Mouse (Mus musculus) urinary bladder, postnatal 10 days (tissue): ENCODE data around the gene Aipl1.
"Not testable (repeated sequence)": the region's sequence is repeated elsewhere in the genome, so short reads cannot be mapped to it uniquely, and the experiment has no call there.

Source experiments
- DNase-seq: peaks from one replicate; pipeline ENCODE4 v3.0.0; 2022; ENCODE audit warnings: low spot score

The Aipl1 gene

GRCm38 (mm10) chr11:72016518-72017252 lies 20.6 kb downstream of the Aipl1 start:
- no peak for DNase-seq

- no peak for DNase-seq
Measured at GRCm38 (mm10) chr11:72014674-72015073, 22.6 kb downstream of the Aipl1 start.

DNA sequence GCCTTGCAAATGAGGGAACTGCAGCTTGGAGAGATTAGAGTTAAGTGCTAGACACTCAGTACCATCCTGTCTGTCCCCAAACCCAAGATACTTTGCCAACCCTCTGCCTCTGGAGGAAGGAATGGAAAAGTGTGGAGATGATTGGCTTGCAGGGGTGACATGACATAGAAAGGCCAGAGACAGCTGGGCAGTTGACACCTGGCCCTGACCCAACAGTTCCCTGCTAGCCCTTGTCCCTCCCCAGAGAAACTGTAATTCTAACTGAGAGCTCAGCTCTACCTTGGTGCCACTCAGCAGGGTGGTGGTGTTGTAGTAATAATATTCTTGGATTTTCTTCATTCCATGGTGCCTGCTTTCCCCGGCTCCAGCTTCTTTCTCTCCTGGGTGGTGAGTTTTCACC lies 25.4 kb downstream of the Aipl1 start:
- DNase-seq = no peak

DNA sequence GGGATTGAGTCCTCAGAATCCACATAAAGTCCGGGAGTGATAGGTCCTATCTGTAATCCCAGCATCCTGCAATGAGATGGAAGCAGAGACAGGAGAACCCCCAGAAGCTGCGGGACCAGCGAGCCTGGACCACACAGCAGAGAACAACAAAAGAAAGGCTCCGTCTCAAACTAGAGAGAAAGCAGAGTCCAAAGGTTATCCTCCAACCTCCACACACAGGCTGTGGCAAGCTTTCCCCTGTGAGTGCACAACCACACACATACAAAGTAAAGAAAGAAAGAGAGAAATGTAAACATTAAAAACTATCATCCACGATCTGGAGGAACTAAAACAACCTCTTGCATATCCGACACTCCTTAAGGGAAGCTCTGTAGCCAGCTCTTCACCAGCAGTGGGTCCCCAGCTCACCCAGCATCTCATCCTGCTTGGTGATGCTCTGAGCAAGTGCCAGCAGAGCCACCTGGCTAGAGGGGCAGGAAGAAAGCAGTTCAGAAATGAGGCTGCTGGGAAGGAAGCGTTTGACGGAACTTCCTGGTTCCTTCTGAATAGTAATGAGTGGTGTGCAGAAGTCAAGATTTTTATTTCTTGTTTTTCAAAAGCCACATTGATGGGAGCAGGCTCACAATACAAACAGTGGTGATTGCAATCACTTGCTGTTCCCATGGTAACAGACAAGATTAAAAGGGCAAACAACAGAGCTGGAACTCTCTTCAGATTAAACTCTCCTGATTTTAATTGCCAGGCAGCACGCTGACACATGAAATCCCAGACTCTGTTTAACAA lies 26.2 kb downstream of the Aipl1 start:
- no peak for DNase-seq

GRCm38 (mm10) chr11:72010367-72010766 lies 26.9 kb downstream of the Aipl1 start:
- no peak for DNase-seq

DNA sequence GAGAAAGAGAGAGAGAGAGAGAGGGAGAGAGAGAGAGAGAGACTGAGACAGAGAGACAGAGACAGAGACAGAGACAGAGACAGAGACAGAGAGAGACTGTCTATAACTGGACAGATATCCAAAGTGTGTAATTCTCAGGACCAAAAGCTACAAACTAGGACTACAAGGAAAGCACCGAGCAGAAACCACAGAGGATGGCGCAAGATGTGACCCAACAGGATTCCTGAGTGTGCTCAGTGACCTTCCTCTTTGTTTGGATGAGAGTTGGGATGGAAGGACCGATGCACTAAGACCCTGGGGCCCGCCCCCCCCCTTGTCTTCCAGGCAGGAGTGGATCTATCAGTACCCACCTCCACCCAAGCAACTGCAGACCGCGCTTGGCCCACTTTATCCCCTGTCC lies 31.8 kb downstream of the Aipl1 start:
- no peak for DNase-seq

DNA sequence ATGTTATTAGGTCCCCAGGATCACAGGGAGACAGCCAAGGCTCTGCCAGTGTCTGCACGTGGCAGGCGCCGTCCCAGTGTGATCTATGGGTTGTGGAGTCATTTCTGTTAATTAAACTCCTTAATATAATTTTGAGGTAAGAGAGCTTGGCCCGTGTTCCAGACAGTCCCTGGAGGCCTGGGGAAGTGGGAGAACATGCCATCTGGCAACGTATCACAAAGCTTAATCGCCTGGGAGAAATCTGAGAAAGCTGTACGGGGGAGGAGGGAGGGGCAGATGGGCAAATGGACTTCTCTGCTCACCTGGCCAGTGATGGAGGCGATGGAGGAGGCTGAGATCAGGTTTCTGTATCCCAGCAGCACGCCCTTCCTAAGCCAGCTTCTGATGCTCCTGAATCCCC lies 34.1 kb downstream of the Aipl1 start:
- DNase-seq = no peak

GRCm38 (mm10) chr11:72002138-72002853 lies 35.0 kb downstream of the Aipl1 start:
- no peak for DNase-seq

GRCm38 (mm10) chr11:72000194-72000593 lies 37.1 kb downstream of the Aipl1 start:
- DNase-seq = no peak

- no peak for DNase-seq
Measured at GRCm38 (mm10) chr11:71996805-71997204, 40.5 kb downstream of the Aipl1 start.

DNA sequence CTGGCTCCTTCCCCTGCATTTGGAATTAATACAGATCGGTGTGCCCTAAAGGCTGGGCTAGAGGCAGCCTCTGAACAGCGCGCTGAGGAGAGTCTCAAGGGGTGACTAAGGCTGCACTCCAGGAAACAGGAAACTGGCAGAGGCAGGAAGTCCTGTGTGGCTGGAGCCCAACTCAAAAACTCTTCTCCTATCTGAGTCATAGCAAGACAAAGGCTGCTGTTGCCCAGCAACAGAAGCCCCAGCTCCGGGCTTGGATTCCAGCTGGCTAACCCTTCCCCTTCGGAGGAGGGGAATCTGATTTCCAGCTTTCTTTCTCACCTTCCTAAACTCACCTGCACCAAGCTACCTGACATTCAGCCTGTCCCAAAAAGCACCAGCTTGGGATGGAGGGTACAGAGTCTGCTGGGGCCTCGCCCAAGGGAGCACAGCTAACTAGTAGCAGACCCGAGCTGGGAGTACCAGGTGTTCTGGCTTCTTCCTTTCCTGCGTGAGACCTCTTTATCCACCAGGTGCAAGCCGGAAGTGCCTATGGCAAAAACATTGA lies 41.3 kb downstream of the Aipl1 start:
- DNase-seq = no peak

DNA sequence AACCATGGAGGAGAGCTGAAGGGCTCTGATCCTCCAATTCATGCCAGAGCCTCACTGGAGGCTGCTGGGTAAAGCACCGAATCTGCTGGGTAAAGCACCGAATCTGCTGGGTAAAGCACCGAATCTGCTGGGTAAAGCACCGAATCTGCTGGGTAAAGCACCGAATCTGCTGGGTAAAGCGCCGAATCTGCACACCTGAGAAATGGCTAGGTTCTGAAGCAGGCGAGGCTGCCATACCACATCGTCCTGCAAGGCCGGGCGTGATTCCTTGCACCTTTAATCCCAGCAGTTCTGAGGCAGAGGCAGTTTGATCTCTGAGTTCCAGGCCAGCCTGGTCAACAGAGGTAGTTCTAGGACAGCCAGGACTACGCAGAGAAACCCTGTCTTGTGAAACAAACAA lies 44.9 kb downstream of the Aipl1 start:
- DNase-seq = no peak

- no peak for DNase-seq
Measured at GRCm38 (mm10) chr11:71991541-71991940, 45.8 kb downstream of the Aipl1 start.

GRCm38 (mm10) chr11:71989407-71989806 lies 47.9 kb downstream of the Aipl1 start:
- DNase-seq = not testable (repeated sequence)

- no peak for DNase-seq
Measured at GRCm38 (mm10) chr11:71987159-71988150, 49.9 kb downstream of the Aipl1 start.

GRCm38 (mm10) chr11:71985783-71986182 lies 51.5 kb downstream of the Aipl1 start:
- DNase-seq = no peak

- DNase-seq = no peak
Measured at GRCm38 (mm10) chr11:71985101-71985711, 52.1 kb downstream of the Aipl1 start.

- DNase-seq = no peak
Measured at GRCm38 (mm10) chr11:71984093-71984492, 53.2 kb downstream of the Aipl1 start.
